Mouse (Mus musculus) thymus, adult 18-20 months (tissue): ENCODE results near the gene Cfap97d1.

Experiments
- DNase-seq, 2 experiments: peaks; one replicate each; pipeline ENCODE4 v3.0.0; 2022; ENCODE audit warnings: mixed read lengths in 2 of 2

Cfap97d1 gene

GRCm38 (mm10) chr11:102040646-102041045, 56.6 kb downstream of the Cfap97d1 start:
- no peak for DNase-seq

- DNase-seq = no peak
Observed at GRCm38 (mm10) chr11:102041350-102041949, 57.4 kb downstream of the Cfap97d1 start, which contains the start of gene Cd300lg. TSS of gene Cd300lg (plus strand) at chr11:102041509.
